Mouse (Mus musculus) heart, embryonic 14.5 days (tissue): ENCODE measurements around the gene Nlrp4c. TPM values are rescaled to one million over a fixed set of nuclear protein-coding genes. Genes with fewer than 3 reads are reported as not detected.

ENCODE experiments used
- ATAC-seq: fragments of 200-750 bp; cut with Nextera tagmentation; 2 replicates; pipeline ENCODE4 v1.8.0; 2017; ENCODE audit warnings: low read depth, moderate TSS enrichment; ENCODE audit not compliant: insufficient number of reproducible peaks, insufficient read depth, low FRiP score
- H3K27ac ChIP-seq, 2 experiments: fragments of 200-500 bp in 1 of 2; fragments of 300-500 bp in 1 of 2; sonication (generic) in 1 of 2; replicated peaks in 1 of 2; 2 replicates each; pipeline ENCODE4 v1.5.1; 2012 to 2014; ENCODE audit warnings: low read depth in 2 of 2, low read length in 2 of 2, control low read depth in 1 of 2, mild to moderate bottlenecking in 1 of 2, mixed read lengths in 1 of 2; ENCODE audit not compliant: control insufficient read depth in 1 of 2, insufficient read depth in 1 of 2
- H3K27me3 ChIP-seq: fragments of 300-500 bp; sonication (generic); 2 replicates; pipeline ENCODE4 v1.6.1; 2014; ENCODE audit warnings: mild to moderate bottlenecking, low read length, control low read depth; ENCODE audit not compliant: control insufficient read depth, insufficient read depth
- H3K36me3 ChIP-seq: fragments of 300-500 bp; sonication (generic); 2 replicates; pipeline ENCODE4 v1.6.1; 2014; ENCODE audit warnings: mild to moderate bottlenecking, control low read depth, low read length, mixed read lengths; ENCODE audit not compliant: control insufficient read depth, insufficient read depth
- H3K4me1 ChIP-seq, 2 experiments: fragments of 200-500 bp in 1 of 2; fragments of 300-500 bp in 1 of 2; sonication (generic) in 1 of 2; 2 replicates each; pipeline ENCODE4 v1.6.1; 2012 to 2014; ENCODE audit warnings: low read length in 2 of 2, control low read depth in 1 of 2, mixed read lengths in 1 of 2; ENCODE audit not compliant: control insufficient read depth in 2 of 2, insufficient read depth in 2 of 2
- H3K4me2 ChIP-seq: fragments of 300-500 bp; sonication (generic); 2 replicates; pipeline ENCODE4 v1.6.1; 2014; ENCODE audit warnings: mild to moderate bottlenecking, low read length
- H3K4me3 ChIP-seq, 2 experiments: fragments of 200-500 bp in 1 of 2; fragments of 300-500 bp in 1 of 2; sonication (generic) in 1 of 2; 2 replicates each; pipeline ENCODE4 v1.5.1; 2012 to 2014; ENCODE audit warnings: low read length in 2 of 2, mild to moderate bottlenecking in 2 of 2, control low read depth in 1 of 2, low read depth in 1 of 2, moderate library complexity in 1 of 2; ENCODE audit not compliant: control insufficient read depth in 1 of 2, insufficient read depth in 1 of 2
- H3K9ac ChIP-seq: fragments of 300-500 bp; sonication (generic); 2 replicates; pipeline ENCODE4 v1.6.1; 2014; ENCODE audit warnings: mild to moderate bottlenecking, low read length
- H3K9me3 ChIP-seq: fragments of 300-500 bp; sonication (generic); 2 replicates; pipeline ENCODE4 v1.6.1; 2016; ENCODE audit warnings: low read length, control low read depth; ENCODE audit not compliant: control insufficient read depth
- WGBS: fragments of 180-500 bp; shearing (Covaris S2); extraction: QIAGEN DNeasy Blood & Tissue Kit; methylation state at CpG from one replicate; pipeline ENCODE4 v1.1.7; 2014; 5-methylcytosine and 5-hydroxymethylcytosine counted together
- polyA plus RNA-seq: library from polyadenylated mRNA; unstranded; fragments of >200 nt; fragmentation: Nextera tagmentation; extraction: Ambion mirVana; gene quantifications from 2 replicates; pipeline ENCODE4 v1.2.1, GENCODE M21; 2014

Gene Nlrp4c
- polyA plus RNA-seq, 1 experiment from 2014 or later = not detected

DNA sequence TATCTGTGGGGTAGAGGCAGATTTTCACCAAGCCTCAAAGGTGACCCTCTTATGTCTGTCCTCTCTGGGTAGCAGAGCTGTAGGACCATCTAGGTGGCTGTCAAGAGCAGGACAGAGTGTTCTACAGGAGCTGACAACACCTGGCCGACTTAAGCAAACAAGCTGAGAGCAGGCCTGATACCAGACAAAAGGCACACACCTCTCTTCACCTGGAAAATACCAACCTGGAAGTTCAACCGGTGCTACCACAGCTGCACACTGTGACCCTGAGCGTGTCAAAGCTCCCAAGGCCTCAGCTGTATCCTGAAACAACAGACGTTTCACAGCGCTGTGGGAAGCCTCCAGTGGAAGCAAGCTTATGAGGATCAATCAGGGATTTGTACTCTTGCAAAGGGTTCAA is 102.7 kb downstream of the Nlrp4c start:
- peak overlapping the region; percentile 22 for H3K9ac ChIP-seq
- H3K4me3 ChIP-seq = no peak overlapping the region
- H3K36me3 ChIP-seq = no peaks in the 10 kb centered on the region
- H3K27me3 ChIP-seq = no peaks in the 10 kb centered on the region
- peak overlapping the region; percentile 30 to 79; a peak in 2 of 4 replicates for H3K27ac ChIP-seq
- no peak for ATAC-seq
- peaks cover 54 to 80% of the 10 kb centered on the region in 2 experiments for H3K4me1 ChIP-seq
- H3K4me2 ChIP-seq = no peak overlapping the region; the same call in 1 of the 2 replicates
- 66% methylated on average over 5 of the region's 5 CpGs for WGBS
- H3K9me3 ChIP-seq = no peaks in the 10 kb centered on the region

DNA sequence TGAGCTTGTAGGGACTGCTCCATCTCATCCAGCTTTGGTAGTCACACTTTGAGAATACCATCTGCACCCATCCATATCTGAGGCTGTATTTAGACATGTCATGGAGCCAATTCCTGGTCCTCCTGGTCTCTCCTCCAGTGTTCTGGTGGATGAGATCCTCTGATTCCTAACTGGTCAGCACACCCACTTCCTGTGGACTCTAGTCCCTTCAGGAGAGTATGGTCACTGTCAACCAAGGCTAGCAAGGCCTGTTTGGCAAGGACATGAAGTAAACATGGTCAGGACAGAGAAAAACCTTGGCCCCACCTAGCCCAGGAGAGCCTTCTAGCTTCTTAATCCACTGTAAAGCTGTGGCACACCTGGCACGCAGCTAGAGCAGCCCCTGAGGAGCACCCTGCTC is 106.3 kb downstream of the Nlrp4c start:
- Histone ChIP-seq H3K4me2 (no peak overlapping the region), H3K4me1 (peaks cover 39 to 70% of the 10 kb centered on the region in 2 experiments), H3K27me3 (no peaks in the 10 kb centered on the region), H3K36me3 (no peaks in the 10 kb centered on the region), H3K9me3 (no peaks in the 10 kb centered on the region), H3K27ac (no peak overlapping the region), H3K4me3 (no peak overlapping the region), H3K9ac (no peak overlapping the region)
- no peak for ATAC-seq
- WGBS = 95% methylated on average over 1 of the region's 1 CpGs

DNA sequence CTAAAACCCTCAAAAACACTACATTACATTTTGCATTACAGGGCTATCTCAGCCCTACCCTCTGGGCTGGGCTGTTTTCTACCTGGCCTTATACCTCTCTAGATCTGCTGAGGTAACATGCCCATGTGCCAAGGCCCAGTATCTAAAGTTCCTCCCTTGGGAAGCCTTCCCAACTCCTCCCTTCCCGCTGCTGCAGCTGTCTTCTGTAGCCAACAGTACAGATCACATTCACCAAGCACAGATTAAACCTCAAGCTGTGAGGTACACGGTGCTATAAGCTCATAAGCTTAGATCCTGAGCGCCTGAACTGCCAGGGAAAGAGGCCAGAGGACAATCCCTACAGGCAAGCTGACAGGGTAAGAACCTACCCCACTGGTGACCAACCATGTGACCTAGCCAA is 107.1 kb downstream of the Nlrp4c start:
- H3K27me3 ChIP-seq = no peaks in the 10 kb centered on the region
- no peaks in the 10 kb centered on the region for H3K36me3 ChIP-seq
- no peak overlapping the region for H3K4me3 ChIP-seq
- WGBS = 74% methylated on average over 3 of the region's 3 CpGs
- no peak overlapping the region for H3K4me2 ChIP-seq
- H3K27ac ChIP-seq = no peak overlapping the region
- H3K4me1 ChIP-seq = peaks cover 36 to 68% of the 10 kb centered on the region in 2 experiments
- no peak overlapping the region for H3K9ac ChIP-seq
- no peaks in the 10 kb centered on the region for H3K9me3 ChIP-seq
- no peak for ATAC-seq

DNA sequence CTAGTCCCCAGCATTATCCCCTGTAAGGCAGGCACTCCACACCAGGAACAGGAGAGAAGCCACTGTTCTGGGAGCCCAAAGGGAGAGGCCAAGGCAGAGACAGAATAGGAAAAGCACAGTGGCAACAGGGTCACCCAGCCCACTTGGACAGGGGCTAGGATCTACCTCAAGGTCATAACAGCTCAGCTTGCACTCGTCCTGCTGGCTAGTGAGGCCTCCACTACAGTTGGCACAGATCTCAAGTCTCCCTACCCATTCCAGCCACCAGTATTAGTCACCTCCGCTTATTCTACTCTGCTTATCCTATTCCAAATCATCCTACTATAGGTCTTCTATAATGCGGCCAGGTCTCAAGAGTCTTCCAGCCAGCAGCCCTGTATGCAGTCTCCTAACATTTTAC is 108.2 kb downstream of the Nlrp4c start:
- Histone ChIP-seq H3K36me3 (no peaks in the 10 kb centered on the region), H3K27ac (0 out of 4 replicates have a peak overlapping the region, but pooled peaks of 1 of the 2 experiments have one; percentile 16), H3K4me2 (no peak overlapping the region), H3K9ac (no peak overlapping the region), H3K4me1 (peaks cover 29 to 61% of the 10 kb centered on the region in 2 experiments), H3K4me3 (no peak overlapping the region), H3K27me3 (no peaks in the 10 kb centered on the region), H3K9me3 (no peaks in the 10 kb centered on the region)
- 72% methylated on average over 3 of the region's 3 CpGs for WGBS
- ATAC-seq = no peak

DNA sequence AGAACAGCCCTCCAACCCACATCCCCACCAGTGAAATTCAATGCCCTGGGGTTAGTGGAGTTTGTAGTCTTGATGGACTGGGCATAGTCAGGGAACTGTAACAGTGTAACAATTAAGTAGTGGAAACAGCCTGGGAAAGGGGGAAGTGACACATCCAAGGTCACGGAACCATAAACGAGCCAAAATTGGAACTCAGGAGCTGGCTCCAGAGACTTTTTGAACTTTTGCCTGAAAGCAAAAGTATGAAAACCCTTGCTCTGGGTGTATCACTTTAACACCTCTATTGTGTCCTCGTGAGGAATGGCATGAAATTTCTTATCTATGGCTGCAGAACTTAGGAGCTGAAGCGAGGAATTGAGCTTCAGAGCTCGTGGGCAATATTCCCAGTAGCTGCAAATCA is 109.2 kb downstream of the Nlrp4c start:
- Histone ChIP-seq H3K27ac (peak overlapping the region; percentile 93 to 94; a peak in 3 of 4 replicates), H3K36me3 (no peaks in the 10 kb centered on the region), H3K4me1 (peaks cover 22 to 50% of the 10 kb centered on the region in 2 experiments), H3K9ac (peak overlapping the region; percentile 93), H3K9me3 (no peaks in the 10 kb centered on the region), H3K27me3 (no peaks in the 10 kb centered on the region), H3K4me3 (peak overlapping the region in 1 of 2 experiments; percentile 60; a peak in 2 of 4 replicates), H3K4me2 (peak overlapping the region; percentile 69)
- ATAC-seq = no peak
- WGBS = 34% methylated on average over 5 of the region's 5 CpGs

Other genes starting within 250 kb of the Nlrp4c start
- not detected in 2 replicates for gene Vmn1r63, start 239.7 kb upstream of the Nlrp4c start, polyA plus RNA-seq
- gene Vmn1r64, start 160.6 kb upstream of the Nlrp4c start, polyA plus RNA-seq = not detected in 2 replicates
- not detected in 2 replicates for gene Vmn1r65, start 34.2 kb upstream of the Nlrp4c start, polyA plus RNA-seq
- gene Zfp787, start 110.8 kb downstream of the Nlrp4c start, polyA plus RNA-seq = 11.8 and 12.2 TPM in 2 replicates
- 29.3 and 31.4 TPM in 2 replicates for gene Zfp444, start 127.1 kb downstream of the Nlrp4c start, polyA plus RNA-seq
- not detected in 2 replicates for gene Galp, start 151.9 kb downstream of the Nlrp4c start, polyA plus RNA-seq
- not detected in 2 replicates for gene Zscan5b, start 177.1 kb downstream of the Nlrp4c start, polyA plus RNA-seq
- not detected in 2 replicates for gene Epp13, start 207.5 kb downstream of the Nlrp4c start, polyA plus RNA-seq
- 3.4 and 3.5 TPM in 2 replicates for gene Zfp667, start 241.4 kb downstream of the Nlrp4c start, polyA plus RNA-seq